Mouse (Mus musculus): Measurements from ENCODE around the gene Tenm2.

DNA sequence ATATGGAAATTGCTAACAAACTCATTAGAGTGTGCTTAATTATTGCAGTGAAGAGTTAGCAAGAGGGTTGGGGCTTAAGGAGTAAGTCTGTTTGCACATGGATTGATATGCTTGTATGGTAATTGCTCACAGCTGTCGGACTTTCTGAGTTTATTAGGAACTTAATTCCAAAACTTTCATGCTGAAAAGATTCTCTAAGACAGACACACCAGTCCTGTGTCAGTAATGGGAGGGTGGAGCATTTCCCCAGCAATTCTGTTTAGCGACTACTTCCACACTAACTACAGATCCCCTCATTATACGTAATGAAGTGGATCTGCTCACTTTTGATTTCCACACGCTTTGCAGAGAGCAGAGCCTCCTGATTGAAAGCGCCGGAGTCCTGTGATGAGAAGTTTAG lies 622.0 kb downstream of the Tenm2 start:
- TF ChIP-seq POLR2A (IDR thresholded peaks at IDR 0.05; ENCODE audit: low read depth, low read length): no peak
- no peak for TF ChIP-seq CTCF (conservative IDR thresholded peaks at IDR 0.05; ENCODE audit: insufficient read depth, insufficient read length, low read depth, low read length)

All from kidney, adult 2 months (tissue).